Mouse (Mus musculus): ENCODE data around the gene Cyp2j8.
"Not testable (repeated sequence)": the region's sequence is repeated elsewhere in the genome, so short reads cannot be mapped to it uniquely, and the experiment has no call there.

Cyp2j8 gene

GRCm38 (mm10) chr4:96507286-96507685, at the start of gene Cyp2j8:
Gene Cyp2j8, minus strand, starts transcription at chr4:96507386.
- no peak for DNase-seq

GRCm38 (mm10) chr4:96553133-96553819, 46.1 kb upstream of the Cyp2j8 start, which contains the start of gene Cyp2j6:
Gene Cyp2j6, minus strand, starts transcription at chr4:96553661.
- DNase-seq, result peak; percentile 41

GRCm38 (mm10) chr4:96551619-96552018, 44.4 kb upstream of the Cyp2j8 start:
- DNase-seq, result no peak

GRCm38 (mm10) chr4:96545976-96546375, 38.8 kb upstream of the Cyp2j8 start:
- peak; percentile 8 for DNase-seq

GRCm38 (mm10) chr4:96525772-96526171, 18.6 kb upstream of the Cyp2j8 start:
- no peak for DNase-seq

GRCm38 (mm10) chr4:96522256-96522655, 15.1 kb upstream of the Cyp2j8 start:
- DNase-seq, result no peak

GRCm38 (mm10) chr4:96510083-96510482, 2.9 kb upstream of the Cyp2j8 start:
- DNase-seq, result no peak

GRCm38 (mm10) chr4:96463311-96464060, 43.7 kb downstream of the Cyp2j8 start:
- DNase-seq, result not testable (repeated sequence)
